In genomic region chr2:169282508-169283117, GRCm38 (mm10) we compare ENCODE assay signal across 28 mouse cellular contexts.
A peak's percentile ranks its signal among the peaks of the same experiment; 100 is the strongest.
DNase-seq lines count a peak whose midpoint lies in the region; ATAC-seq and TF ChIP-seq lines count a peak whose summit lies in the region.
"Had no signal": no experiment of that assay in that cellular context is flagged by ENCODE, and none has a peak within 500 bp of the region (broad histone marks: within the 10 kb centered on the region; RNA-seq: fewer than 3 reads in every experiment).

No protein-coding gene starts in this region.

- ATAC-seq in embryonic facial prominence, embryonic 14.5 days (ENCODE audit: low read depth) = peak; percentile 82
- ATAC-seq in limb, embryonic 12.5 days (ENCODE audit: insufficient number of reproducible peaks, insufficient read depth, low FRiP score, low TSS enrichment, low read depth) = peak; percentile 71; the same call in 1 of the 2 replicates
- ATAC-seq: forebrain, embryonic 15.5 days; hindbrain, postnatal 0 days; intestine, postnatal 0 days; midbrain, embryonic 15.5 days had no signal

- H3K27ac ChIP-seq in embryonic facial prominence, embryonic 14.5 days (replicated peaks; ENCODE audit: low read depth, low read length) = no peak overlapping the region
- H3K27ac ChIP-seq in limb, embryonic 12.5 days = no peak overlapping the region
- no peak overlapping the region for H3K27ac ChIP-seq in kidney, adult 2 months (ENCODE audit: insufficient read depth, low read depth, low read length)
- H3K27ac ChIP-seq: embryonic facial prominence, embryonic 13.5 days; forebrain, embryonic 15.5 days; heart, adult 2 months; heart, embryonic 15.5 days; hindbrain, postnatal 0 days; kidney, embryonic 15.5 days; midbrain, embryonic 15.5 days; neural tube, embryonic 12.5 days had no signal

- H3K4me1 ChIP-seq in embryonic facial prominence, embryonic 14.5 days (ENCODE audit: control insufficient read depth, insufficient read depth, low read length) = no peaks in the 10 kb centered on the region
- peaks cover 12% of the 10 kb centered on the region for H3K4me1 ChIP-seq in limb, embryonic 12.5 days (replicated peaks)
- H3K4me1 ChIP-seq in kidney, adult 2 months (ENCODE audit: control insufficient read depth, insufficient read depth, low read length) = no peaks in the 10 kb centered on the region
- H3K4me1 ChIP-seq: forebrain, embryonic 15.5 days; heart, embryonic 15.5 days; kidney, embryonic 15.5 days; midbrain, embryonic 15.5 days; neural tube, embryonic 12.5 days had no signal

- WGBS in embryonic facial prominence, embryonic 14.5 days = 45% methylated on average over 13 of the region's 13 CpGs
- WGBS in limb, embryonic 12.5 days = 40% methylated on average over 13 of the region's 13 CpGs
- 70% methylated on average over 13 of the region's 13 CpGs for WGBS in kidney, adult 2 months

- H3K27me3 ChIP-seq in embryonic facial prominence, embryonic 14.5 days (replicated peaks; ENCODE audit: control insufficient read depth, insufficient read depth, low read length) = no peaks in the 10 kb centered on the region
- H3K27me3 ChIP-seq in limb, embryonic 12.5 days = no peaks in the 10 kb centered on the region
- H3K27me3 ChIP-seq in kidney, adult 2 months (replicated peaks; ENCODE audit: control insufficient read depth, insufficient read depth, low read length) = no peaks in the 10 kb centered on the region; the same call in 1 of the 2 replicates
- H3K27me3 ChIP-seq: embryonic facial prominence, embryonic 13.5 days; forebrain, embryonic 15.5 days; heart, embryonic 15.5 days; kidney, embryonic 15.5 days; midbrain, embryonic 15.5 days; neural tube, embryonic 12.5 days had no signal

- no peak for TF ChIP-seq POLR2A in brain, embryonic 14.5 days (IDR thresholded peaks at IDR 0.05; ENCODE audit: borderline replicate concordance, extremely low read depth, insufficient read depth, insufficient read length, poor library complexity, severe bottlenecking)
- TF ChIP-seq POLR2A in kidney, adult 2 months (IDR thresholded peaks at IDR 0.05; ENCODE audit: low read depth, low read length) = no peak

- no peak for TF ChIP-seq CTCF in brain, embryonic 14.5 days (IDR thresholded peaks at IDR 0.05; ENCODE audit: borderline replicate concordance, extremely low read depth, insufficient read depth, insufficient read length)
- TF ChIP-seq CTCF in kidney, adult 2 months (conservative IDR thresholded peaks at IDR 0.05; ENCODE audit: insufficient read depth, insufficient read length, low read depth, low read length) = no peak

- no peaks in the 10 kb centered on the region for H3K9me3 ChIP-seq in embryonic facial prominence, embryonic 14.5 days (ENCODE audit: control insufficient read depth, low read length)
- no peaks in the 10 kb centered on the region for H3K9me3 ChIP-seq in limb, embryonic 12.5 days
- H3K9me3 ChIP-seq: embryonic facial prominence, embryonic 13.5 days; forebrain, embryonic 15.5 days; heart, embryonic 15.5 days; kidney, embryonic 15.5 days; midbrain, embryonic 15.5 days; neural tube, embryonic 12.5 days had no signal

- no peaks in the 10 kb centered on the region for H3K36me3 ChIP-seq in embryonic facial prominence, embryonic 14.5 days (ENCODE audit: control insufficient read depth, insufficient read depth, low read length)
- H3K36me3 ChIP-seq in limb, embryonic 12.5 days = no peaks in the 10 kb centered on the region
- H3K36me3 ChIP-seq in kidney, adult 2 months (ENCODE audit: control insufficient read depth, insufficient read depth, low read length) = no peaks in the 10 kb centered on the region
- H3K36me3 ChIP-seq: embryonic facial prominence, embryonic 13.5 days; forebrain, embryonic 15.5 days; heart, embryonic 15.5 days; kidney, embryonic 15.5 days; midbrain, embryonic 15.5 days; neural tube, embryonic 12.5 days had no signal

- no peak overlapping the region for H3K4me3 ChIP-seq in embryonic facial prominence, embryonic 14.5 days (ENCODE audit: low read depth, low read length)
- H3K4me3 ChIP-seq in limb, embryonic 12.5 days (replicated peaks) = no peak overlapping the region
- no peak overlapping the region for H3K4me3 ChIP-seq in kidney, adult 2 months (ENCODE audit: insufficient read depth, low read depth, low read length)
- H3K4me3 ChIP-seq: embryonic facial prominence, embryonic 13.5 days; forebrain, embryonic 15.5 days; heart, adult 2 months; heart, embryonic 15.5 days; kidney, embryonic 15.5 days; midbrain, embryonic 15.5 days; neural tube, embryonic 12.5 days had no signal

- DNase-seq in brain, embryonic 14.5 days (ENCODE audit: low read depth) = peak; percentile 57
- DNase-seq in embryo, embryonic 10 days (ENCODE audit: low spot score) = peak; percentile 49
- DNase-seq in embryonic facial prominence, embryonic 14.5 days (ENCODE audit: low spot score) = peak; percentile 71
- DNase-seq in spleen, adult 12 weeks (ENCODE audit: low spot score) = no peak
- no peak for DNase-seq in kidney, adult 2 months
- no peak for DNase-seq in adrenal gland, adult 18-20 months (ENCODE audit: low spot score in 2 of 2)
- DNase-seq: adrenal gland, postnatal 10 days; cerebellum, adult 2 months; cerebellum, postnatal 25 days; gastrocnemius, postnatal 25 days; heart, adult 2 months; heart, postnatal 36 days; kidney, postnatal 36 days; layer of hippocampus, adult 9-11 months; lung, adult 2 months; lung, postnatal 14 days; right cerebral cortex, postnatal 25 days; thymus, postnatal 25 days had no signal

- H3K9ac ChIP-seq in embryonic facial prominence, embryonic 14.5 days (ENCODE audit: low read depth, low read length) = no peak overlapping the region
- no peak overlapping the region for H3K9ac ChIP-seq in limb, embryonic 12.5 days (replicated peaks)
- H3K9ac ChIP-seq: embryonic facial prominence, embryonic 13.5 days; forebrain, embryonic 15.5 days; heart, embryonic 15.5 days; kidney, embryonic 15.5 days; midbrain, embryonic 15.5 days; neural tube, embryonic 12.5 days had no signal

- no peak overlapping the region for H3K4me2 ChIP-seq in embryonic facial prominence, embryonic 14.5 days (ENCODE audit: low read depth, low read length)
- H3K4me2 ChIP-seq in limb, embryonic 12.5 days = no peak overlapping the region; the same call in 1 of the 2 replicates
- H3K4me2 ChIP-seq: embryonic facial prominence, embryonic 13.5 days; forebrain, embryonic 15.5 days; heart, embryonic 15.5 days; kidney, embryonic 15.5 days; liver, embryonic 11.5 days; midbrain, embryonic 15.5 days; neural tube, embryonic 12.5 days had no signal

Comparison
In these comparisons a context has a peak if more than half of its experiments do, and no peak if none do; other contexts are left out.
1. DNase-seq: peak in brain, embryonic 14.5 days (single experiment), embryo, embryonic 10 days (single experiment) and embryonic facial prominence, embryonic 14.5 days (single experiment); none in spleen, adult 12 weeks (single experiment), kidney, adult 2 months (single experiment) and adrenal gland, adult 18-20 months (0 of 2).